Mouse (Mus musculus) neural tube, embryonic 11.5 days (tissue): ENCODE measurements at regions not wholly inside any gene's neighbourhood (a gene's known extent, or its start where the extent isn't known, plus 50 kb on each side); places are given as distances from the start of the nearest gene placed in this dataset.

ENCODE experiments used
- ATAC-seq: fragments of 200-750 bp; cut with Nextera tagmentation; 2 replicates; pipeline ENCODE4 v1.8.0; 2017; ENCODE audit warnings: moderate number of reproducible peaks, mild to moderate bottlenecking, moderate TSS enrichment, moderate library complexity; ENCODE audit not compliant: insufficient read depth, low FRiP score, low TSS enrichment
- DNase-seq: peaks from one replicate; pipeline ENCODE4 v3.0.0-alpha.2; 2015; ENCODE audit warnings: low spot score
- H3K27ac ChIP-seq: fragments of 300-500 bp; sonication (generic); 2 replicates; pipeline ENCODE4 v1.5.1; 2014; ENCODE audit warnings: low read depth, mild to moderate bottlenecking, low read length
- H3K27me3 ChIP-seq: fragments of 300-500 bp; sonication (generic); 2 replicates; pipeline ENCODE4 v1.6.1; 2014; ENCODE audit warnings: mild to moderate bottlenecking, low read length, mixed read lengths; ENCODE audit not compliant: control insufficient read depth, insufficient read depth
- H3K36me3 ChIP-seq: fragments of 300-500 bp; sonication (generic); 2 replicates; pipeline ENCODE4 v1.6.1; 2014; ENCODE audit warnings: mild to moderate bottlenecking, low read length, moderate library complexity, mixed read lengths; ENCODE audit not compliant: control insufficient read depth, insufficient read depth
- H3K4me1 ChIP-seq: fragments of 300-500 bp; sonication (generic); 2 replicates; pipeline ENCODE4 v1.6.1; 2014; ENCODE audit warnings: low read length, mixed read lengths; ENCODE audit not compliant: control insufficient read depth, insufficient read depth
- H3K4me2 ChIP-seq: fragments of 300-500 bp; sonication (generic); 2 replicates; pipeline ENCODE4 v1.6.1; 2014; ENCODE audit warnings: low read depth, mild to moderate bottlenecking, moderate library complexity
- H3K4me3 ChIP-seq: fragments of 300-500 bp; sonication (generic); 2 replicates; pipeline ENCODE4 v1.5.1; 2014; ENCODE audit warnings: low read depth, low read length
- H3K9ac ChIP-seq: fragments of 300-500 bp; sonication (generic); 2 replicates; pipeline ENCODE4 v1.6.1; 2014; ENCODE audit warnings: mild to moderate bottlenecking, low read length
- H3K9me3 ChIP-seq: fragments of 300-500 bp; sonication (generic); 2 replicates; pipeline ENCODE4 v1.6.1; 2016; ENCODE audit warnings: low read length; ENCODE audit not compliant: control insufficient read depth
- whole genome bisulfite sequencing: fragments of 180-500 bp; shearing (Covaris S2); extraction: QIAGEN DNeasy Blood & Tissue Kit; methylation state at CpG from one replicate; pipeline ENCODE4 v1.1.7; 2014; 5-methylcytosine and 5-hydroxymethylcytosine counted together

- WGBS: 96% methylated on average over 1 of the region's 1 CpGs
- no peak for DNase-seq
- Histone ChIP-seq H3K27ac (no peak overlapping the region), H3K4me1 (no peaks in the 10 kb centered on the region), H3K27me3 (no peaks in the 10 kb centered on the region), H3K4me3 (no peak overlapping the region), H3K9ac (no peak overlapping the region), H3K9me3 (no peaks in the 10 kb centered on the region), H3K4me2 (no peak overlapping the region), H3K36me3 (no peaks in the 10 kb centered on the region)
- ATAC-seq: no peak
These were observed 470.2 kb upstream of the 5930422O12Rik start for GRCm38 (mm10) chr8:32958331-32958730.

- Histone ChIP-seq H3K27ac (no peak overlapping the region), H3K4me1 (no peaks in the 10 kb centered on the region), H3K9ac (no peak overlapping the region), H3K9me3 (no peaks in the 10 kb centered on the region), H3K36me3 (no peaks in the 10 kb centered on the region), H3K4me3 (no peak overlapping the region), H3K4me2 (no peak overlapping the region), H3K27me3 (no peaks in the 10 kb centered on the region)
- WGBS: 95% methylated on average over 4 of the region's 4 CpGs
- no peak for ATAC-seq
- no peak for DNase-seq
These were observed 469.7 kb upstream of the 5930422O12Rik start for GRCm38 (mm10) chr8:32958855-32959254.

DNA sequence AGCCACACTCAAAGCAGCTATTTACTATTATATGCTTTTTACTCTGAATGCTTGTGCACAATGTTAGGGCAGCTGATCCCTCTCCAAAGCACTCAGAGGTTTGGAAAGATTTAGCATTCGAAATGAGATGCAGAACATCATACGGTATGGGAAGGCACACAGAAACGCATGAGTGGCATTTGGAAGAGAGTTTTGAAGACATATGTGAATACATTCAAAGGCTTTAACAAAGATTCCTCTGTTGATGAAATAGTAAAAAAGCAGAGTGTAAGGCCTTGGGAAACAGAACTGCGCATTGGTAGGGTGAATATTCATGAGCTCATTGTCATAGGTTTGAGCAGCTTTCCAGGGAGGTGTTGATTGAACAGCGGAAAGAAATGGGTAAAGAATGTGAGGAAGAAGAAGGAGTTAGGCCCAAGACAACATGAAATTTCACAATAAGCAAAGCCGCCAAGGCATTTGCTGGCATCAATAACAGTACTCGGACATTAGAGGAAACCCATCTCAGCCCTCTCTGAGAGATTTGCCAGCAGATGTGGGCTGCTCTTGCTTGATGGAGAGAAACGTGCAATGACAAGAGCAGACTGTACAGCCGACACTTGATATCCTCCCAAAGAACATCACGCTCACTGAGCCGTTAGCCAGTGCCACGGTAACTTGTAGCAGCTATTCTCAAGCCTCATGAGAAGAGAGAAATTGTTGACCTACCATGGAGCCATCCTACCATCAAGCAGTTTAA lies 469.0 kb upstream of the 5930422O12Rik start:
- Histone ChIP-seq H3K27ac (no peak overlapping the region), H3K36me3 (no peaks in the 10 kb centered on the region), H3K4me1 (no peaks in the 10 kb centered on the region), H3K27me3 (no peaks in the 10 kb centered on the region), H3K9ac (no peak overlapping the region), H3K4me3 (no peak overlapping the region), H3K4me2 (no peak overlapping the region), H3K9me3 (no peaks in the 10 kb centered on the region)
- no peak for ATAC-seq
- no peak for DNase-seq
- WGBS: 92% methylated on average over 12 of the region's 12 CpGs

DNA sequence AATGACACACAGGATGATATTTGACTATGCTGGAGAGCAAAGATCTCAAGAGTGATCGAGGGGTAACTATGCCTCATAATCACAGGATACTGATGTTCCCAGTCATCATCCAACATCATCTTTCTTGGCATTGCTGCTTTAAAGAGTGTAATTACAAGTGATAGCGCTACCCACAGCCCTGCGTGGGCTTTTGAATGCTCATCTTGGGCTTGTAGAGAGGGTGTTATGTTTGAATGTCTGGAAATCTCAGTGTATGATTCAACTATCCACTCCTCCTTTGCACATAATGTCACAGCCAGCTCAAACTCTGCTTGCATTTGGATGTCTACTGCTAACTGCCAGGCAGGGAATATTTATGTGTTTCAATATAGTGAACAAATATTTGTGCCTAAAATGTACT lies 438.3 kb upstream of the 5930422O12Rik start:
- Histone ChIP-seq H3K36me3 (no peaks in the 10 kb centered on the region), H3K9ac (no peak overlapping the region), H3K4me1 (no peaks in the 10 kb centered on the region), H3K27ac (no peak overlapping the region), H3K4me2 (no peak overlapping the region), H3K4me3 (no peak overlapping the region), H3K9me3 (no peaks in the 10 kb centered on the region), H3K27me3 (no peaks in the 10 kb centered on the region)
- ATAC-seq (no peak), DNase-seq (no peak)
- WGBS: 91% methylated on average over 3 of the region's 3 CpGs

- Histone ChIP-seq H3K4me3 (no peak overlapping the region), H3K36me3 (no peaks in the 10 kb centered on the region), H3K27me3 (no peaks in the 10 kb centered on the region), H3K4me2 (no peak overlapping the region), H3K4me1 (no peaks in the 10 kb centered on the region), H3K9me3 (no peaks in the 10 kb centered on the region), H3K9ac (no peak overlapping the region), H3K27ac (no peak overlapping the region)
- DNase-seq: no peak
- no peak for ATAC-seq
- WGBS: 70% methylated on average over 7 of the region's 7 CpGs
These were observed 424.4 kb upstream of the 5930422O12Rik start for GRCm38 (mm10) chr8:33003967-33004564.

DNA sequence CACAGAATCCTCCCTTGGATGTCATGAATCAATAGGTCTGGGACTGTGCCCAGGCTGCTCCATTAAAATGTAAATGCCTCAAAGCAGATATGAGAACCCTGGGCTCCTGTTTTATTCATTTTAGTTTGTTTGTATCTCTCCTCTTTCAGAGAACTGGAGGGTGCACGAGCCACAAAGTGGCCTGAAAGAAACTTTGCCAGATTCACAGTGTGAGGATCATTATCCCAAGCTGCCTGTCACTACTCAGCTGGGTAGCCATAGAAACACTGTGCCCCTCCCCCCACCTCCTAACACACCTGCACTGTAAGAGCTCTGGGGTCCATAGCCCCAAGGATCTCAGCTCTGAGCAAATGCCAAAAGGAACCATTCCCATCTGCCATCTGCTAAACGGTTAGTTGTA lies 423.9 kb upstream of the 5930422O12Rik start:
- H3K27ac ChIP-seq: no peak overlapping the region
- H3K4me3 ChIP-seq: no peak overlapping the region
- H3K27me3 ChIP-seq: no peaks in the 10 kb centered on the region
- H3K36me3 ChIP-seq: no peaks in the 10 kb centered on the region
- DNase-seq (no peak), ATAC-seq (0 out of 2 replicates have a peak, but pooled peaks have one; percentile 53)
- WGBS: 47% methylated on average over 2 of the region's 2 CpGs
- H3K9ac ChIP-seq: no peak overlapping the region
- H3K4me2 ChIP-seq: no peak overlapping the region
- H3K4me1 ChIP-seq: no peaks in the 10 kb centered on the region
- no peaks in the 10 kb centered on the region for H3K9me3 ChIP-seq

- H3K27me3 ChIP-seq: no peaks in the 10 kb centered on the region
- H3K4me2 ChIP-seq: no peak overlapping the region
- no peaks in the 10 kb centered on the region for H3K4me1 ChIP-seq
- no peak overlapping the region for H3K27ac ChIP-seq
- DNase-seq (no peak), ATAC-seq (no peak)
- H3K9me3 ChIP-seq: no peaks in the 10 kb centered on the region
- no peak overlapping the region for H3K4me3 ChIP-seq
- no peak overlapping the region for H3K9ac ChIP-seq
- no peaks in the 10 kb centered on the region for H3K36me3 ChIP-seq
These were observed 418.4 kb upstream of the 5930422O12Rik start for GRCm38 (mm10) chr8:33010106-33010505.

- DNase-seq (no peak), ATAC-seq (no peak)
- no peak overlapping the region for H3K27ac ChIP-seq
- H3K9ac ChIP-seq: no peak overlapping the region
- no peaks in the 10 kb centered on the region for H3K27me3 ChIP-seq
- no peaks in the 10 kb centered on the region for H3K36me3 ChIP-seq
- H3K9me3 ChIP-seq: no peaks in the 10 kb centered on the region
- H3K4me3 ChIP-seq: no peak overlapping the region
- H3K4me1 ChIP-seq: no peaks in the 10 kb centered on the region
- 76% methylated on average over 6 of the region's 6 CpGs for WGBS
- no peak overlapping the region for H3K4me2 ChIP-seq
These were observed 415.7 kb upstream of the 5930422O12Rik start for GRCm38 (mm10) chr8:33012784-33013183.

- DNase-seq: no peak
- Histone ChIP-seq H3K36me3 (no peaks in the 10 kb centered on the region), H3K4me2 (no peak overlapping the region), H3K27ac (no peak overlapping the region), H3K27me3 (no peaks in the 10 kb centered on the region), H3K9ac (no peak overlapping the region), H3K4me1 (no peaks in the 10 kb centered on the region), H3K9me3 (no peaks in the 10 kb centered on the region), H3K4me3 (no peak overlapping the region)
- no peak for ATAC-seq
- 89% methylated on average over 3 of the region's 3 CpGs for WGBS
These were observed 412.6 kb upstream of the 5930422O12Rik start for GRCm38 (mm10) chr8:33015861-33016260.
